Mouse (Mus musculus) stomach, postnatal 0 days (tissue): ENCODE data around the gene Bmpr2.

Experiments used
- CTCF ChIP-seq: IDR thresholded peaks from 2 replicates; pipeline ENCODE4 v1.5.1; 2016; ENCODE audit warnings: antibody characterized with exemption, low read depth, mild to moderate bottlenecking, moderate library complexity
- EP300 ChIP-seq: optimal IDR thresholded peaks from 2 replicates; pipeline ENCODE3; 2016; ENCODE audit warnings: antibody characterized with exemption

DNA sequence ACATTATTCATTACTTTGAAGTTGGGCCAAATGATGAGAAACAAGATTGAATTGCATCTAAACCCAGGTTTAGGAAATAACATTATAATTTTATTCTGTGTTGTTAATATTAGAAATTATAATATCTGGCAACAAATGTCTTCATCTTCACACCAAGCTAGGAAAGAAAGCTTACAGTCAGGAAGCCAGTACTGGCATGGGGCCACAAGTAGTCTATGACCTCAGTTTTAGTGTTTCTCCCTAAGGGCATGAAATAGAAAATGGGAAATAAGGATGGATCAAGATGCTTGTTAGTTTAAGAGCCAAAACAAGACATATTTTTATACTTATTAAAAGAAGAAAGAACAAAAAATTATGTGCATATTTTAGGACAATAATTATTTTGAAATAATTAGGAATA, 62.2 kb downstream of the Bmpr2 start:
- TF ChIP-seq CTCF, result no peak
- TF ChIP-seq EP300, result no peak
